Mouse (Mus musculus): ENCODE results near the gene Naglu. TPM values are rescaled to one million over a fixed set of nuclear protein-coding genes. Genes with fewer than 3 reads are reported as not detected.

The Naglu gene
- total and polyA plus RNA-seq, 3 experiments: 11.2 to 33.3 (median 13.8) TPM

GRCm38 (mm10) chr11:101070189-101070527 is 346 bp downstream of the Naglu start:
- peaks cover 2% of the 10 kb centered on the region for H3K27me3 ChIP-seq (replicated peaks)
- no peak for DNase-seq (ENCODE audit: extremely low read depth)
- H3K36me3 ChIP-seq (replicated peaks in 1 of 2; ENCODE audit: control insufficient read depth in 1 of 2, insufficient read depth in 1 of 2, low read length in 1 of 2): peaks cover 0 to 20% of the 10 kb centered on the region in 2 experiments
- H3K79me2 ChIP-seq (replicated peaks; ENCODE audit: control insufficient read depth, extremely low read depth, insufficient read depth, poor library complexity, severe bottlenecking): no peaks in the 10 kb centered on the region
- peak overlapping the region; percentile 73 to 82 (median 74) for H3K4me3 ChIP-seq (replicated peaks in 1 of 3; ENCODE audit: low read depth in 2 of 3, low read length in 2 of 3, poor library complexity in 1 of 3)
- in situ Hi-C loops (cut with MboI; ENCODE audit: low pct_ligation_motif_present, low pct_unique_long_range_greater_than_20kb, low sequenced_read_pairs) (no loop called here), dilution Hi-C loops (cut with MboI; ENCODE audit: extremely low pct_ligation_motif_present, extremely low pct_unique_long_range_greater_than_20kb, low sequenced_read_pairs) (no loop called here)
- peak overlapping the region; percentile 76 for H3K9ac ChIP-seq (ENCODE audit: insufficient read depth, low read depth)
- H3K4me2 ChIP-seq (ENCODE audit: insufficient read depth, low read depth, poor library complexity, severe bottlenecking): peak overlapping the region; percentile 67
- H3K4me1 ChIP-seq (ENCODE audit: control insufficient read depth in 1 of 2, insufficient read depth in 2 of 2): peaks cover 8 to 21% of the 10 kb centered on the region in 2 experiments
- no peaks in the 10 kb centered on the region for H3K9me3 ChIP-seq (replicated peaks; ENCODE audit: low read length)
- TF ChIP-seq SIN3A (IDR thresholded peaks at IDR 0.05; ENCODE audit: low read length) (peak; percentile 88), ETS1 (conservative IDR thresholded peaks at IDR 0.05; ENCODE audit: low read depth, low read length) (0 out of 2 replicates have a peak, but pooled peaks have one; percentile 3), TCF12 (IDR thresholded peaks at IDR 0.05; ENCODE audit: low read depth, low read length) (0 out of 2 replicates have a peak, but pooled peaks have one; percentile 1), UBTF (IDR thresholded peaks at IDR 0.05; ENCODE audit: low read depth, low read length) (0 out of 2 replicates have a peak, but pooled peaks have one; percentile 64), HCFC1 (IDR thresholded peaks at IDR 0.05; ENCODE audit: low read depth, low read length) (peak; percentile 34; the same call in 1 of the 2 replicates), POLR2A (IDR thresholded peaks at IDR 0.05; ENCODE audit: low read depth, low read length) (no peak), PAX5 (IDR thresholded peaks at IDR 0.05; ENCODE audit: low read length) (no peak), MYC (IDR thresholded peaks at IDR 0.05; ENCODE audit: low read depth, low read length) (peak; percentile 43; the same call in 1 of the 2 replicates), MEF2A (IDR thresholded peaks at IDR 0.05; ENCODE audit: borderline replicate concordance, low read depth, low read length) (0 out of 2 replicates have a peak, but pooled peaks have one; percentile 7), KAT2A (IDR thresholded peaks at IDR 0.05; ENCODE audit: insufficient replicate concordance, low read length) (no peak), RCOR1 (conservative IDR thresholded peaks at IDR 0.05; ENCODE audit: low read depth, low read length) (0 out of 2 replicates have a peak, but pooled peaks have one; percentile 1)
- H3K27ac ChIP-seq (ENCODE audit: insufficient read depth, low read depth): no peak overlapping the region

DNA sequence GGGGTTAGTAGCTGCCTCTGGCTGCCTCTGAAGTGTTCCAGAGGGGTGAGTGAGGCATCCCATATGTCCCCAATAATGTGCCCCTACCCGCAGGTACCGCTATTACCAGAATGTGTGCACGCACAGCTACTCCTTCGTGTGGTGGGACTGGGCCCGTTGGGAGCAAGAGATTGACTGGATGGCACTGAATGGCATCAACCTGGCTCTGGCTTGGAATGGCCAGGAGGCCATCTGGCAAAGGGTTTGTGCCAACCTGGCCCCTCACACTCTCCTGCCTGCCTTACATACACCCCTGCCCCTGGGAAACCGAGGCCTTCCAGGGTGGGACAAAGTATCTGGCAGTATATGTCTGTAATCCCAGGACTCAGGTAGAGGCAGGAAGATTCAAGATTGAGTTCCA is 1.2 kb downstream of the Naglu start:
- in situ Hi-C loops (cut with MboI; ENCODE audit: low pct_ligation_motif_present, low pct_unique_long_range_greater_than_20kb, low sequenced_read_pairs) (no loop called here), dilution Hi-C loops (cut with MboI; ENCODE audit: extremely low pct_ligation_motif_present, extremely low pct_unique_long_range_greater_than_20kb, low sequenced_read_pairs) (no loop called here)
- no peak for DNase-seq (ENCODE audit: extremely low read depth)

More for the DNA sequence above, 1.2 kb downstream of the Naglu start:
- TF ChIP-seq USF2 (conservative IDR thresholded peaks at IDR 0.05; ENCODE audit: low read depth, low read length) (no peak), RAD21 (IDR thresholded peaks at IDR 0.05; ENCODE audit: low read depth, low read length) (no peak), MAZ (IDR thresholded peaks at IDR 0.05; ENCODE audit: low read depth, low read length) (no peak), JUND (conservative IDR thresholded peaks at IDR 0.05; ENCODE audit: low read depth, low read length) (no peak), ZC3H11A (IDR thresholded peaks at IDR 0.05; ENCODE audit: low read depth, low read length) (no peak), CHD1 (IDR thresholded peaks at IDR 0.05; ENCODE audit: low read depth, low read length) (no peak), NRF1 (IDR thresholded peaks at IDR 0.05; ENCODE audit: low read depth, low read length) (no peak), TCF12 (IDR thresholded peaks at IDR 0.05; ENCODE audit: low read depth, low read length) (no peak)
- no peak overlapping the region for H3K27ac ChIP-seq (ENCODE audit: insufficient read depth, low read depth)
- H3K79me2 ChIP-seq (replicated peaks; ENCODE audit: control insufficient read depth, extremely low read depth, insufficient read depth, poor library complexity, severe bottlenecking): no peaks in the 10 kb centered on the region
- H3K4me2 ChIP-seq (ENCODE audit: insufficient read depth, low read depth, poor library complexity, severe bottlenecking): peak overlapping the region; percentile 67
- H3K27me3 ChIP-seq (replicated peaks): peaks cover 2% of the 10 kb centered on the region
- H3K36me3 ChIP-seq (replicated peaks in 1 of 2; ENCODE audit: control insufficient read depth in 1 of 2, insufficient read depth in 1 of 2, low read length in 1 of 2): peaks cover 0 to 20% of the 10 kb centered on the region in 2 experiments
- 0 out of 2 replicates have a peak overlapping the region, but pooled peaks have one; percentile 76 for H3K9ac ChIP-seq (ENCODE audit: insufficient read depth, low read depth)
- peak overlapping the region in 1 of 3 experiments; percentile 74 for H3K4me3 ChIP-seq (replicated peaks in 1 of 3; ENCODE audit: low read depth in 2 of 3, low read length in 2 of 3, poor library complexity in 1 of 3)
- H3K4me1 ChIP-seq (ENCODE audit: control insufficient read depth in 1 of 2, insufficient read depth in 2 of 2): peaks cover 8 to 21% of the 10 kb centered on the region in 2 experiments
- no peaks in the 10 kb centered on the region for H3K9me3 ChIP-seq (replicated peaks; ENCODE audit: low read length)
